Mouse (Mus musculus) liver, adult 2 months (tissue): Measurements from ENCODE around the gene Piwil1. TPM values are rescaled to one million over a fixed set of nuclear protein-coding genes. Genes with fewer than 3 reads are reported as not detected.
A peak's percentile ranks its signal among the peaks of the same experiment; 100 is the strongest.

Source experiments
- DNase-seq: peaks from one replicate; pipeline ENCODE4 v3.0.0-alpha.2; 2011; ENCODE audit warnings: low read depth, low spot score; ENCODE audit errors: extremely low read depth
- H3K27ac ChIP-seq: fragments of 200-500 bp; replicated peaks from 2 replicates; pipeline ENCODE4 v1.5.1; 2012; ENCODE audit warnings: low read depth, mild to moderate bottlenecking, control low read depth, inconsistent platforms, low read length; ENCODE audit not compliant: insufficient read depth
- H3K27me3 ChIP-seq: fragments of 200-500 bp; 2 replicates; pipeline ENCODE4 v1.6.1; 2012; ENCODE audit warnings: mild to moderate bottlenecking, moderate library complexity, low read length, inconsistent platforms; ENCODE audit not compliant: control insufficient read depth, insufficient read depth
- H3K36me3 ChIP-seq: fragments of 200-500 bp; 2 replicates; pipeline ENCODE4 v1.6.1; 2012; ENCODE audit warnings: low read length, inconsistent platforms; ENCODE audit not compliant: control insufficient read depth, insufficient read depth
- H3K4me1 ChIP-seq: fragments of 200-500 bp; 2 replicates; pipeline ENCODE4 v1.6.1; 2011; ENCODE audit warnings: low read length; ENCODE audit not compliant: control insufficient read depth, insufficient read depth
- H3K4me3 ChIP-seq: fragments of 200-500 bp; 2 replicates; pipeline ENCODE4 v1.5.1; 2011; ENCODE audit warnings: low read depth, mild to moderate bottlenecking, control low read depth, low read length, moderate library complexity; ENCODE audit not compliant: insufficient read depth
- H3K79me2 ChIP-seq: fragments of 200-500 bp; 2 replicates; pipeline ENCODE4 v1.6.1; 2012; ENCODE audit warnings: inconsistent platforms, mild to moderate bottlenecking, low read length, moderate library complexity; ENCODE audit not compliant: control insufficient read depth, insufficient read depth
- H3K9ac ChIP-seq: fragments of 200-500 bp; 2 replicates; pipeline ENCODE4 v1.6.1; 2012; ENCODE audit warnings: low read depth, mild to moderate bottlenecking, control low read depth, inconsistent platforms, low read length
- CTCF ChIP-seq: fragments of 200-500 bp; IDR thresholded peaks from 2 replicates; pipeline ENCODE4 v1.5.1; 2011; ENCODE audit warnings: low read depth, low read length, control low read depth
- POLR2A ChIP-seq: fragments of 200-500 bp; IDR thresholded peaks from 2 replicates; pipeline ENCODE4 v1.6.1; 2011; ENCODE audit warnings: low read length, control low read depth; ENCODE audit not compliant: insufficient read depth; ENCODE audit errors: extremely low read depth
- WGBS: fragments of 180-500 bp; shearing (Covaris S2); methylation state at CpG from one replicate; pipeline ENCODE4 v1.1.7; 2018; 5-methylcytosine and 5-hydroxymethylcytosine counted together
- polyA plus RNA-seq: library from polyadenylated mRNA; depleted of rRNA; stranded (reverse); fragments of >200 nt; gene quantifications from 2 replicates; pipeline ENCODE4 v1.2.3, GENCODE M21; 2012
- total RNA-seq: library from RNA; depleted of rRNA; stranded (reverse); fragments of >200 nt; gene quantifications from 2 replicates; pipeline ENCODE4 v1.2.3, GENCODE M21; 2014

Piwil1 gene
- total and polyA plus RNA-seq, 2 experiments: not detected

DNA sequence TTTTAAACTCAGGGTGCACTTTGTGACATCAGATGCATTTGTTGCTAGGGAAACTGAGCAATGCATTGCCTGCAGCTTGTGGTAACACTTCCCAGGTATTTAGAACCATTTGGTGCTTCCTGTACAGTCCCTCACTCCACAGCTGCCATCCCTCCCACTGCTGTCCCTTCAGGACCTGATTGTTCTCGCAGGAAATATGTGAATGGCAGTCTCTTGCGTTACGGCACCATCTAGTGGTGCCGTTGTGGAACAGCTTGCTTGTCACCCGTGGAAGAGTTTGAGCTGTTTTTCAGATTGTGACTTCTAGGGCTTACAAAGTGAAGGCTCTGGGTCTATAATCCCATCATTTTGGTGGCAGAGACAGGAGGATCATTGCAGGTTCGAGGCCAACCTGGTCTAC lies 31.6 kb downstream of the Piwil1 start:
- Histone ChIP-seq H3K27ac (no peak overlapping the region), H3K4me3 (no peak overlapping the region), H3K27me3 (no peaks in the 10 kb centered on the region), H3K9ac (no peak overlapping the region), H3K36me3 (no peaks in the 10 kb centered on the region), H3K79me2 (no peaks in the 10 kb centered on the region), H3K4me1 (no peaks in the 10 kb centered on the region)
- TF ChIP-seq POLR2A: no peak
- peak; percentile 73 for TF ChIP-seq CTCF
- peak; percentile 24 for DNase-seq
- whole genome bisulfite sequencing: 3% methylated on average over 6 of the region's 6 CpGs

GRCm38 (mm10) chr5:128735921-128736320 lies 33.6 kb downstream of the Piwil1 start:
- Histone ChIP-seq H3K36me3 (no peaks in the 10 kb centered on the region), H3K27ac (no peak overlapping the region), H3K79me2 (no peaks in the 10 kb centered on the region), H3K9ac (no peak overlapping the region), H3K4me1 (no peaks in the 10 kb centered on the region), H3K27me3 (no peaks in the 10 kb centered on the region), H3K4me3 (no peak overlapping the region)
- no peak for DNase-seq
- WGBS: 65% methylated on average over 22 of the region's 22 CpGs
- TF ChIP-seq CTCF: no peak
- TF ChIP-seq POLR2A: no peak

GRCm38 (mm10) chr5:128739168-128739837 lies 37.0 kb downstream of the Piwil1 start:
- Histone ChIP-seq H3K36me3 (no peaks in the 10 kb centered on the region), H3K27ac (no peak overlapping the region), H3K9ac (no peak overlapping the region), H3K4me1 (no peaks in the 10 kb centered on the region), H3K27me3 (no peaks in the 10 kb centered on the region), H3K79me2 (no peaks in the 10 kb centered on the region), H3K4me3 (no peak overlapping the region)
- DNase-seq: no peak
- no peak for TF ChIP-seq CTCF
- no peak for TF ChIP-seq POLR2A
- WGBS: 48% methylated on average over 17 of the region's 17 CpGs

- no peak overlapping the region for H3K4me3 ChIP-seq
- no peak overlapping the region for H3K9ac ChIP-seq
- TF ChIP-seq POLR2A: no peak
- TF ChIP-seq CTCF: no peak
- no peak for DNase-seq
- no peaks in the 10 kb centered on the region for H3K27me3 ChIP-seq
- no peaks in the 10 kb centered on the region for H3K36me3 ChIP-seq
- WGBS: 40% methylated on average over 8 of the region's 8 CpGs
- no peak overlapping the region for H3K27ac ChIP-seq
- no peaks in the 10 kb centered on the region for H3K4me1 ChIP-seq
- no peaks in the 10 kb centered on the region for H3K79me2 ChIP-seq
Observed at GRCm38 (mm10) chr5:128739838-128740171, 37.5 kb downstream of the Piwil1 start.

DNA sequence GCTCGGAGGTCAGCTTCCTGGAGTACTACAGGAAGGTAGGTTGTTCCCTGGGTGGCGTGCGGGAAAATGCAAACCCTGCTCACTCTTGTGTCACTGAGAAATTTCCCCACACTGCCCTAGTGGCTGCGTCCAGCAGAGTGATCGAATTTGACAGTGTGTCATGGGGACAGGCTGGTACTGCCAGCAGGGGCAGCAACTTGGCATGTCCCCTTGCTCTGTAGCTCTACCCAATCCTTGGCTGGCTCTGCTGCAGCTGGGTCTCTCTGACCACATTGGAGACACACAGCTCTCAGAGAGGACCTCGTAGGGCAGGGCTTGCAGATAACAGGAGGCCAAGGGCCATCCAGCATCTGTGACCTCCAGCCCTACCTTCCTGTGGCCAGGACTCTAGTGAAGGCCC lies 42.0 kb downstream of the Piwil1 start:
- no peak overlapping the region for H3K27ac ChIP-seq
- H3K36me3 ChIP-seq: no peaks in the 10 kb centered on the region

GRCm38 (mm10) chr5:128745206-128745605 lies 42.9 kb downstream of the Piwil1 start:
- 68% methylated on average over 9 of the region's 9 CpGs for WGBS
- Histone ChIP-seq H3K36me3 (no peaks in the 10 kb centered on the region), H3K79me2 (no peaks in the 10 kb centered on the region), H3K27ac (no peak overlapping the region), H3K27me3 (no peaks in the 10 kb centered on the region), H3K4me1 (no peaks in the 10 kb centered on the region), H3K9ac (no peak overlapping the region), H3K4me3 (no peak overlapping the region)
- DNase-seq: no peak
- TF ChIP-seq POLR2A: no peak
- TF ChIP-seq CTCF: no peak

More for the DNA sequence above, 42.0 kb downstream of the Piwil1 start:
- no peaks in the 10 kb centered on the region for H3K4me1 ChIP-seq
- H3K9ac ChIP-seq: no peak overlapping the region
- 77% methylated on average over 6 of the region's 6 CpGs for WGBS
- H3K4me3 ChIP-seq: no peak overlapping the region
- no peaks in the 10 kb centered on the region for H3K79me2 ChIP-seq
- TF ChIP-seq CTCF: no peak
- no peak for TF ChIP-seq POLR2A
- DNase-seq: no peak
- H3K27me3 ChIP-seq: no peaks in the 10 kb centered on the region
